Mouse (Mus musculus) neural tube, embryonic 15.5 days (tissue): ENCODE measurements around the gene Gm4312. TPM values are rescaled to one million over a fixed set of nuclear protein-coding genes. Genes with fewer than 3 reads are reported as not detected.

ENCODE experiments used
- polyA plus RNA-seq: library from polyadenylated mRNA; unstranded; fragments of >200 nt; fragmentation: Nextera tagmentation; extraction: Ambion mirVana; gene quantifications from 2 replicates; pipeline ENCODE4 v1.2.1, GENCODE M21; 2015

Gene Gm4312
- polyA plus RNA-seq, 1 experiment from 2014 or later: not detected

Other genes with a start within 250 kb of the Gm4312 start
- gene Gm4301, start 46.9 kb downstream of the Gm4312 start, polyA plus RNA-seq: not detected in 2 replicates
- gene Gm4302, start 41.7 kb downstream of the Gm4312 start, polyA plus RNA-seq: not detected in 2 replicates
- gene Gm4303, start 36.6 kb downstream of the Gm4312 start, polyA plus RNA-seq: not detected in 2 replicates
- not detected in 2 replicates for gene Gm4305, start 31.5 kb downstream of the Gm4312 start, polyA plus RNA-seq
- gene Gm4307, start 21.2 kb downstream of the Gm4312 start, polyA plus RNA-seq: not detected in 2 replicates
- 10.5 and 10.8 TPM in 2 replicates for gene Tmtc3, start 104.8 kb upstream of the Gm4312 start, polyA plus RNA-seq
- gene Cep290, start 105.0 kb upstream of the Gm4312 start, polyA plus RNA-seq: 5.7 and 5.9 TPM in 2 replicates
- 16.1 and 16.9 TPM in 2 replicates for gene 4930430F08Rik, start 207.9 kb upstream of the Gm4312 start, polyA plus RNA-seq
- 0.29 and 0.68 TPM in 2 replicates for gene 1700017N19Rik, start 207.9 kb upstream of the Gm4312 start, polyA plus RNA-seq